Mouse (Mus musculus): ENCODE measurements around the gene Tada2b. TPM values are rescaled to one million over a fixed set of nuclear protein-coding genes. Genes with fewer than 3 reads are reported as not detected.

Gene Tada2b
- total RNA-seq, 2 experiments from 2014 or later, result 25.1 to 27.1 TPM

- DNase-seq (ENCODE audit: low spot score in 2 of 2), result no peak
- intact Hi-C loops (cut with DNase I), result no loop called here
These were observed 32.2 kb downstream of the Tada2b start for GRCm38 (mm10) chr5:36451872-36452389.

DNA sequence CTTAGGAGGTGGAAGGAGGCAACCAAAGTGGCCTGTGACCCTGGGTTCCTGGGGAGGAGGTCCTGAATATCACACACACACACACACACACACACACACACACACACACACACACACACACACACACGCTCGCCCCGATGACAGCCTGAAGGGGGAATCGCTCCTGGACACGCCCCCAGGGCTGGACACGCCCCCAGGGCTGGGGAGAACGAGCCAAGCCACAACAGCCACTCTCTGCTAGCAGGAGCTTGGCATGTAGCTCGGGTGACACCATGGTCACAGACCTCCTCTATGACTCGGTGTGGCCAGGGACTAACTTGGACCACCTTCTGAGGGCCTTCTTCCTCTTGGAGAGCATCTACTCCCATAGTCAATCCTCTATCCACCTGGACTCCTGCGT is 33.0 kb downstream of the Tada2b start:
- intact Hi-C loops (cut with DNase I), result no loop called here
- no peak for DNase-seq (ENCODE audit: low spot score in 2 of 2)

DNA sequence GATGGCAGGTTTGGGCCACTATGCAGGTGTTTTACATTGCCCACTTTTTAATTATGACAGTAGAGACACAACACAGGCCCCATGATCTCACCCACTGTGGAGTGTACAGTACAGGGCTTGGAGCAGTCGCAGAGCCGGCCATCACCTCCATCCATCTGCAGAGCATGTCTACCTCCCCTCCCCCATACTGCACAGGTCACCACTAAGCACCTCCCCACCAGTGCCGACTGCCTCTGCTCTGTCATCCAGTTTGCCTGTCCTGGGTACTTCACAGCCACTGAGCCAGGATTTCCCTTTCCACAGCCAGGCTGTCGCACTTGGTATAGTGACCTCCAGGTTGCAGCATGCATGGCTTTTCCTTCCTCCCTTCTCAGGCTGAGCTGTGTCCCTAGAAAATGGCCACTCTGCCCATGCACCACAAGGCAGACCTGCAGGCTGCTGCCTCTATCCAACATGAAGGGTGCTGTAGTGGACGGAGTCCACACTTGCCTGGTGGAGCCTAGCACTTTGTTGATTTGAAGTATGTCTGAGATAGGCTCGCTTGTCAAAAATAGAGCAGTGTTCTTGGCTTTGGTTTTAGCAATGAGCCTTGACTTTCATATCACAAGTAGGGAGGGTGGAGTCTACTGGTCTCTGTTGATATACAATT is 34.3 kb downstream of the Tada2b start:
- no peak for DNase-seq (ENCODE audit: low spot score in 2 of 2)
- intact Hi-C loops (cut with DNase I), result no loop called here

DNA sequence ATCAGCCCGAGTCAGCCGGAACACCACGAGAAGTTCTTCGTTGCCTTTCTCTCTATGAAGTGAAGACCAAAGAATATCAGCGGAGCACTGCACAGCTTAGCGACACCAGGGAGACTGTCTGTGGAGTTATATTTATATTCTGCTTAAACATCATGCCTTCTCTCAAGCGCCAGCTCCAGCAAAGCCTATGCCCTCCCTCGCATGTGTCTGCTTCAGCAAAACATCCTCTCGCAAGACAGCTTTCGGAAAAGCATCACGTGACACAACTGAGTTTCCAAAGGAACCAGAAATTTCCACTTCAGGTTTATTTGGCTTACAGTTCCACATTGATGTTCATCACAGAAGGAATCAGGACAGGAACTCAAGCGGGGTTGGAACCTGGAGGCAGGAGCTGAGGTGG is 36.2 kb downstream of the Tada2b start:
- DNase-seq (ENCODE audit: low spot score in 2 of 2), result peak in 1 of 2 experiments; percentile 58
- intact Hi-C loops (cut with DNase I), result no loop called here

DNA sequence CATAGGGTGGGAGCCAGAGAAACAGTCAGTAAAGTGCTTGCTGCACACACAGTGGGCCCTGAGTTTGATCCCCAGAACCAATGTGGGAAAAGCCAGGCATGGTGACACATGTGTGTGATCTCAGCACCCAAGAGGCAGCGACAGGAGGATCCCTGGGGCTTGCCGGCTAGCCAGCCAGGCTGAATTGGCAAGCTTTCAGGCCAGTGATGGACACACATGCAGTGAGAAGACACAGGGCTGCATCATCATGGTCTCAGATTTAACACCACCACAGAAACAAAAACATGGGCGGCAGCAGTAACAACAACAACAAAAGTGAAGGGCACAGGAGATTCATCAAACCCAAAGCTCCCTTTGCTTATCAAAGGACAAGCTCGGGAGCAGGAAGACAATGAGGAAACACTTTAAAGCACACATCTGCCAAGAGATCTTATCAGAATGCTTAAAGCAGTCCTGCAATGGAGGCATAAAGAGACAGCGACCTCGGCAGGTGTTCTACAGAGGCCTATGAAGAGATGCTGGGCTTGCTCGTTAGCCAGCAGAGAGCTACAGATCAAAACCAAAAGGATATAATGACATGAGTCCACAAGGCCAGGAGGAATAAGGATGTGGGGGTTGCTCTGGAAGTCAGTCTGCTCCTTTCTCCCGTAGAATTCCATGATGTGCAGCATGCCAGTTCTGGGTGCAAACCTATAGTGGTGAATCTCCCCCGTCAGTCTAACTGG is 37.8 kb downstream of the Tada2b start:
- no peak for DNase-seq (ENCODE audit: low spot score in 2 of 2)
- intact Hi-C loops (cut with DNase I), result no loop called here

GRCm38 (mm10) chr5:36445028-36445427 is 39.1 kb downstream of the Tada2b start:
- intact Hi-C loops (cut with DNase I), result no loop called here
- no peak for DNase-seq (ENCODE audit: low spot score in 2 of 2)

DNA sequence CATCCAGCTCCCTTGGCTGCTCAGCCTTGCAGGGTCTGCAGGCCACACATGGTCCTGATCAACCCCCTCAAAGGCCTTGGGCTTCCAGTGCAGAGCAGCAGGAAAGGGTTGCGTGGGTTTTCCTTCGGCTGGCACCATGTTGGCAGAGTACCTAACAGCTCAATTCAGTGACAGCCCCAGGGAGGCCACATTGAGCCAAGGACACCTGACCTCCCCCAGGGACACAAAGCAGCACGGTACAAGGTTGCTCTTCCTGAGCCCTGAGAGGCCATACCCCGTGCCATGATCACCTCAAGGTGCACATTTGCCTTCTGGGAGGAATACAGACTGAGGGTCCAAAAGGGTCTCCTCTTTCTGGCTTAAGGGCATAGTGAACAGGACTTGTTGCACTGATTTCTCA is 39.5 kb downstream of the Tada2b start:
- intact Hi-C loops (cut with DNase I), result no loop called here
- no peak for DNase-seq (ENCODE audit: low spot score in 2 of 2)

DNA sequence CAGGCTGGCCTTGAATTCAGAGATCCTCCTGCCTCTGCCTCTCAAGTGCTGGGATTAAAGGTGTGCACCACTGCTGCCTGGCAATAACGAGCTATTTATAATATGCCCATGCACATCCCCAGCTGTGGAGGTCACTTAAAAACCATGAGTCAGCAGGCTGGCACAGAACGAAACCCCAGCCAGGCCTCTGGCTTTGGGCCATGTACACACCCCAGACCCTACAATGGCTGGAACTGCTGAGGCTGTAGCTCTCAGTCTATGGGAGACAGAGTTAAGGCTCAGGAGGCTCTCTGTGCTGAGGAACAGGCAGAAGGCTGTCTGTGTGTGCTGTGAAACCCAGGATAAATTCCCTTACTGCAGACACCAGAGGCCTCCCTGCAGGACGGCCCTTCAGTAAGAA is 43.3 kb downstream of the Tada2b start:
- intact Hi-C loops (cut with DNase I), result no loop called here
- DNase-seq (ENCODE audit: low spot score in 2 of 2), result no peak

- DNase-seq (ENCODE audit: low spot score in 2 of 2), result no peak
- intact Hi-C loops (cut with DNase I), result no loop called here
These were observed 47.2 kb downstream of the Tada2b start for GRCm38 (mm10) chr5:36436858-36437257.

DNA sequence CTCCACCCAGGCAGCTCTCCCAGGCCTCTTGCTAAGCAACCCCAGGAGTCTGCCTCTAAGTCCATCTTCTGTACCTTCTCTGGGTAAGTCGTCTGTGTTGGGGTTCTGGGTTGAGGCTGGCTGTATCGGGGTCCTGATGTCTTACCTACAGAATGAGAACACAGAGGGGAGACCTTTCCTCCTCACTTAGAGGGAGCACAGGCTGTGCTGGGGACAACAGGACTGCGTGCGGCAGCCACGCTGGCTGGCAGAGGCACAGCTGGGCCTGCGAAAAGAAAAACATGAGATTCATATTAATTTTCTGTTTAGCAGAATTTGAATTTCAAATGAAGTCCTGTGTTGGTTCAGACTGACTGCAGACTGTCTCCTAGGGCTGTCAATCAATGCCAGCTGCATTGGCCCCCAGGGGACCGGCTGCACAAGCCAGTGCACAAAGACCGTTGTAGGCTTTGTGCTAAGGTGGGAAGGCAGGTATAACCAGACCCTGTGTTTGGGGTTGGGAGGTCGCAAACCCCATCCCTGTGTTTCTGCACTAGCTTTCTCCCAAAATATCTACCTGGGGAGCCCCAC is 49.6 kb downstream of the Tada2b start:
- intact Hi-C loops (cut with DNase I), result no loop called here

GRCm38 (mm10) chr5:36431711-36432110 is 52.4 kb downstream of the Tada2b start:
- DNase-seq (ENCODE audit: low spot score in 2 of 2), result no peak
- intact Hi-C loops (cut with DNase I), result no loop called here

More for the DNA sequence above, 49.6 kb downstream of the Tada2b start:
- DNase-seq (ENCODE audit: low spot score in 2 of 2), result no peak

- intact Hi-C loops (cut with DNase I), result no loop called here
- DNase-seq (ENCODE audit: low spot score in 2 of 2), result peak in 1 of 2 experiments; percentile 52
These were observed 54.5 kb downstream of the Tada2b start for GRCm38 (mm10) chr5:36429551-36429950.

- intact Hi-C loops (cut with DNase I), result no loop called here
- DNase-seq (ENCODE audit: low spot score in 2 of 2), result no peak
These were observed 56.3 kb downstream of the Tada2b start for GRCm38 (mm10) chr5:36427831-36428230.

- DNase-seq (ENCODE audit: low spot score in 2 of 2), result peak; percentile 52 to 82
- intact Hi-C loops (cut with DNase I), result no loop called here
These were observed 57.7 kb downstream of the Tada2b start for GRCm38 (mm10) chr5:36426404-36426803.

DNA sequence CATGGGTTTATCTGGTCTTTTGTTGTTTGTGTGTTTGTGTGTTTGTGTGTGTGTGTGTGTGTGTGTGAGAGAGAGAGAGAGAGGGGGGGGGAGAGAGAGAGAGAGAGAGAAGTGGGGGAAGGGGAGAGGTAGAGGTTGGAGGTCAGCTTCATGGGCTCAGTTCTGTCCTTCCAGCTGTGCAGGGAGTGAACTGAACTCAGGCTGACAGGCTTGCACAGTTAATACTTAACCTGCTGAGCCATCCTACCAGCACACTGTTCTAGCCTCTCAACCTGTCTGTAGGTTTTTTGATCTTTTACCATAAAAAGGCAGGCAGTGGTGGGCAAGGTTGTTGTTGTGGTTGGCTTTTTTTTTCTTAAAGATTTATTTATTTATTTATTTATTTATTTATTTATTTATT is 59.4 kb downstream of the Tada2b start:
- DNase-seq (ENCODE audit: low spot score in 2 of 2), result no peak
- intact Hi-C loops (cut with DNase I), result no loop called here

Other genes with a start within 250 kb of the Tada2b start
- gene Sorcs2, start 86.1 kb downstream of the Tada2b start, total RNA-seq (2021), result 10 to 100 TPM; 39.2 to 43.8 TPM
- 10 to 100 TPM; 20.7 to 22.7 TPM for gene Grpel1, start 19.3 kb downstream of the Tada2b start, total RNA-seq (2021)
- gene Ccdc96, start 303 bp upstream of the Tada2b start, total RNA-seq (2021), result 1 to 10 TPM; 1.0 to 1.2 TPM
- gene Tbc1d14, start 109.0 kb upstream of the Tada2b start, total RNA-seq (2021), result 10 to 100 TPM; 74.1 to 78.7 TPM
- gene D5Ertd579e, start 211.7 kb upstream of the Tada2b start, total RNA-seq (2021), result 10 to 100 TPM; 91.8 to 97.9 TPM

Data from left cerebral cortex, postnatal 25 days (tissue).